Mouse (Mus musculus) brown adipose tissue, adult 24 weeks (tissue): ENCODE results near the gene Chid1. TPM values are rescaled to one million over a fixed set of nuclear protein-coding genes. Genes with fewer than 3 reads are reported as not detected.
A peak's percentile ranks its signal among the peaks of the same experiment; 100 is the strongest.

Experiments used
- H3K27ac ChIP-seq: fragments of 200-500 bp; replicated peaks from 2 replicates; pipeline ENCODE4 v1.5.1; 2012; ENCODE audit warnings: low read depth, mild to moderate bottlenecking, low read length
- H3K4me1 ChIP-seq: fragments of 200-500 bp; 2 replicates; pipeline ENCODE4 v1.6.1; 2012; ENCODE audit warnings: low read length, mixed read lengths; ENCODE audit not compliant: control insufficient read depth, insufficient read depth, insufficient read length
- H3K4me3 ChIP-seq: fragments of 200-500 bp; 2 replicates; pipeline ENCODE4 v1.5.1; 2012; ENCODE audit warnings: low read depth, mild to moderate bottlenecking, low read length, moderate library complexity; ENCODE audit not compliant: insufficient read depth
- polyA plus RNA-seq: library from polyadenylated mRNA; stranded (reverse); fragments of >200 nt; gene quantifications from 2 replicates; pipeline ENCODE4 v1.2.4, GENCODE M21; 2012; ENCODE audit not compliant: missing spikeins, insufficient read depth, insufficient read length

Gene Chid1
- 13.4 and 19.8 TPM in 2 replicates for polyA plus RNA-seq

DNA sequence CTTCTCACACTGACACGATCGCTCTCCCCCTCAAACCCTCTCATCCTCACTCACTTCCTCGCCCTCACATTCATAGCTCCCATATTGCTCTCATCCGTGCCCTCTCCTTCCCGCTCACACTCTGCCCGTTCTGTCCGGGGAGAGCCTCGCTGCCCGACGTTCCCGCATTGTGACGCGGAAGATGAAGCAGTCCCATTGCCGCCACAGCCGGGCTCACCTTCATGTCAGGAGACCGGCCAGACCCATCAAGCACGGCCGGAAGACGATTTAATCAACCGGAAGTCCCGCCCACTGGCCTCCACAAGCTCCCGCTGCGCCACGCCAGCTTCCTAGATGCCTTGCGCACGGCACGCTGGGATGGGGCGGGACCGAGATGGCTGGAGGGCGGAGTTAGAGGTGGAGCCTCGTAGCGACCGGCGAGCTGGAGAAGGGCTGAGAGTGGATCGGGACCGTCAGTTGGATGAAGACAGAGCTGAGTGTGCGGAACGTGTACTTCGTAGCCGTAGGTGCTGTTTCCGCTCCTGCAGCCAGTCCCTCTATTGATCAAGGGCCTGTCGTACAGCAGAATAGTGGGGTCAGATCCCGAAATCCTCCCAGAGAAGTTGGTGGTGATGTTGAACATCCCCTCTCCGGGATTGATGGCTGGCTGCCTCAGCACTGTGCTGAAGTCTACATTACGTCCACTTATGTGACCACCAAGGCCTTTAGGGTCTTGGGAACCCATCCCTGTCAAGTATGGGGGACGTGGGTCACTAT, at the start of gene Chid1:
TSS of gene Chid1 (minus strand) at position 302 of the 756 bp plus-strand sequence.
- Histone ChIP-seq H3K4me1 (peaks cover 7% of the 10 kb centered on the region; the same call in 1 of the 2 replicates), H3K4me3 (peak within 1 kb of the TSS; percentile 73), H3K27ac (peak within 1 kb of the TSS; percentile 86)

DNA sequence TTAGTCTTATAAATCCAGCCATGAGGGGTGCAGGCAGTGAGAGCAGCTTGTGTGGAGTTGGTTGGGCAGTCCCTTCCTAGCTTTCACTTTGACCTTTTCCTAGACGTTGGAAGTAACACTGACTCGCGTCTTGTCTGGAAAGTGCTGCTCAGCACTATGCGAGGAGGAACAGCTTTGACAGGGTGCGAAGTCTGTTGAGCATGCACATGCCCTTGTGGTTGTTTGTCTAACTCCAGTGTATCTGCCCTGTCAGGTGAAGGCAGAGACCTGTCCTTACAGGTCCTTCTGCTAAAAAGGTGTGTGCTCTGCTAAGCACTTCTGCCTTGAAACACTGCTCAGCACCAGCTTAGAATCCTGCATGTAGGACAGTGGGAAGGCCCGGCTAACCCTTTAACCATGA, 49.2 kb upstream of the Chid1 start:
- no peak overlapping the region for H3K27ac ChIP-seq
- H3K4me1 ChIP-seq: 0 out of 2 replicates have a peak, but pooled peaks cover 2% of the 10 kb centered on the region

DNA sequence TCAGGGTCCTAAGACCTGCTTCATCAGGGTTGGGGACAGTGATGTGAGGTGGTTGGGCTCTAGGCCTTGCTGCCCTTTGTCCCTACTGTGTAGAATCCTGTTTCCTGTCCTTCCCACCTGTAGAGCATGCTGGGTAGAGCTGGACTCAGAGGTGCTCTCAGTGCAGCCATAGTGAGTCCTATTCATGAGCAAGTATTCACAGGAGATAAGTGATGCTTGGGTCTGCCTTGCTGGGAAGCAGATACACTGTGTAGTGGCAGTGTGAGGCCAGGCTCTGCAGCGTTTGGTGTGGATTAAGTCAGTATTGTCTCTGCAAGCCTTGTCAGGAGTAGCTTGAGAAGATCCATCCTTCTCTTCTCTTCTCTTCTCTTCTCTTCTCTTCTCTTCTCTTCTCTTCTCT, 46.2 kb upstream of the Chid1 start:
- H3K4me1 ChIP-seq: peaks cover 5% of the 10 kb centered on the region
- no peak overlapping the region for H3K27ac ChIP-seq
- no peak overlapping the region for H3K4me3 ChIP-seq

More for the DNA sequence above, 49.2 kb upstream of the Chid1 start:
- no peak overlapping the region for H3K4me3 ChIP-seq

DNA sequence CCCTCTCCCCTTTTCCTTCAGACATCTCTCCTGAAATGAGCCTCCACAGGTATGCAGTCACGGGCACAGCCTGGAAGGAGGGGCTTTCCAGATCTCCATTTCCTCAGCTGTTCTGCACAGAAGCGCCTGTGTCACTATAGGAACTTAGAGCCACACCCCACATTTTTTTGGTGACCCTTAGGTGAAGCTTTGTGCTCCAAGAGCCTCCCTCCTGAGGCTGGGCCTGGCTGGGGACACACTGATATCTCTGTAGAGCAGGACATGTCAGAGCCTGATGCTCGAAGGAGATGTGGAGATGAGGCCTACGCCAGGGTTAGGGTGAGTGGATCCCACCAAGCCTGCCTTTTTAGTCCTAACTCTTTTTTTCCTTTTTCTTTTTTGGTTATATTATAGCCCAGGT, 45.6 kb upstream of the Chid1 start:
- peaks cover 5% of the 10 kb centered on the region for H3K4me1 ChIP-seq
- no peak overlapping the region for H3K27ac ChIP-seq
- no peak overlapping the region for H3K4me3 ChIP-seq

DNA sequence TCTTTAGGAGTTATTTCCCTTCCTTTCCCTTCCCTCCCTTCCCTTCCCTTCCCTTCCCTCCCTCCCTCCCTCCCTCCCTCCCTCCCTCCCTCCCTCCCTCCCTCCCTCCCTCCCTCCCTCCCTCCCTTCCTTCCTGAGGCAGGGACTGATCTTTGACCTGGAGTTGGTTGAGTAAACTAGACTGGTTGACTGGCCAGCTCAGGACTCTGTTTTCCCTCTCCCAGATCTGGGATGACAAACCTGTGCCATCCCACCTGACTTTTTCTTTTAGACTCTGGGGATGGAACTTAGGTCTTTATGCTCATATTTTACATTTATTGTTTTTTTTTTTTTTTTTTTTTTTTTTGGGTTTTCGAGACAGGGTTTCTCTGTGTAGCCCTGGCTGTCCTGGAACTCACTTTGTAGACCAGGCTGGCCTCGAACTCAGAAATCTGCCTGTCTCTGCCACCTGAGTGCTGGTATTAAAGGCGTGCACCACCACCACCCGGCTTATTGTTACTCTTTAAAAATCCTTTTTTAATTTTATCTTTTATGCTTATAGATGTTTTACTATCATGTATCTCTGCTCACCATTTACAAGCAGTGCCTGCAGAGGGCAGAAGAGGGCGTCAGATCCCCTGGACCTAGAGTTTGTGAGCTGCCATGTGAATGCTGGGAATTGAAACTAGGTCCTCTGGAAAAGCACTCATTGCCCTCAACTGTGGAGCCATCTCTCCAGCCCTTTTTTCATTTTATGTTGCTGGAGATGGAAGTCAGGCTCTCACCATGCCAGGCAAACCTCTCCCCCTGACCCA, 44.6 kb upstream of the Chid1 start:
- no peak overlapping the region for H3K4me3 ChIP-seq
- H3K27ac ChIP-seq: no peak overlapping the region

DNA sequence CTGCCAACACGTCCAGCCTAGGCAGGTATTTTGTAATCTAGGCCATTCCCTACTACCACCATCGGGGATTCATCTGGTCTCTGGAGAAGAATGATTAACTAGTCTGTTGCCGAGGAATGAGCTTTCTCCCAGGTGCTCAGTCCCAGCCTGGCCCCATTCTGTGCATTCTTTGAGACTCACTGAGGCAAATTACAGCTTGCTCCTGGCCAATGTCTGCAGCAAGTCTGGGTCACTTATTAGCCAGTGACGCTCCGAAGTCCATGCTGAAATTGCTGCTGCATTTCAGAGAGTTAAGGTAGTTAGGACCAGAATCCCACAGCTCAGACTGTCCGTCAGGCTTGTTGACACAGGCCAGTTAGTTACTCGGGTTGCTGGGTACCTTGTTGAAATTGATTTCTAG, 41.7 kb upstream of the Chid1 start:
- Histone ChIP-seq H3K4me3 (no peak overlapping the region), H3K4me1 (peaks cover 20% of the 10 kb centered on the region), H3K27ac (no peak overlapping the region)

More for the DNA sequence above, 44.6 kb upstream of the Chid1 start:
- peaks cover 5% of the 10 kb centered on the region for H3K4me1 ChIP-seq

DNA sequence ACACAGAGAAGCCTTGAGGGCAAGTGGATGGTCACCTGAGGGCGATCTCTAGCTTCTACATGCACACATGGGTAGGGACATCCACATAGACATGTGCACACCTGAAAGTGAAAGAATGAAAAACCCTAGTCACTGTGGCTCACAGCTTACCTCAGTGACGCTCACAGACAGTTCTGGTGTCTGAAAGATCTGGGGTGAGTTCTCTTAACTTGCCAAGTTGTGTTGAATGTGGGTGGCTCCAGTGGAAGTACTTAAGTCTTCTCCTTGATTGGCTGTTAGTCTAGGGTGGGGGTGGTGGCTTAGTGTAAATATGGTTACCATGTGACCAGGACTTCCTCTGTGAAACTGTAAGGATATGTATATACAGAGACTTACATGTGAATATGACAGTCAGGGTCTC, 39.3 kb upstream of the Chid1 start:
- H3K27ac ChIP-seq: no peak overlapping the region
- peaks cover 25% of the 10 kb centered on the region for H3K4me1 ChIP-seq
- no peak overlapping the region for H3K4me3 ChIP-seq

DNA sequence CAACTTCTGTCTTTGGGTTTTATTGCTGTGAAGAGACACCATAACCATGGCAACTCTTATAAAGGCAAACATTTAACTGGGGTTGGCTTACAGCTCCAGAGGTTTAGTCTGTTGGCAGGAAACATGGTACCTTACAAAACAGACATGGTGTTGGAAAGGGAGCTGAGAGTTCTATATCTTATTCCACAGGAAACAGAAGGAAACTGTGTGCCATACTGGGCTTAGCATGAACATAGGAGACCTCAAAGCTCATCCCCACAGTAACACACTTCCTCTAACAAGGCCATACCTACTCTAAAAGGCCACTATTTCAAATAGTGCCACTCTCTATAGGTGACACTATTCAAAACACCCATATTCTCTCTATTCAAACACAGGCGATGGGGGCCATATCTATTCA, 38.9 kb upstream of the Chid1 start:
- Histone ChIP-seq H3K4me1 (peaks cover 26% of the 10 kb centered on the region), H3K4me3 (no peak overlapping the region), H3K27ac (no peak overlapping the region)

DNA sequence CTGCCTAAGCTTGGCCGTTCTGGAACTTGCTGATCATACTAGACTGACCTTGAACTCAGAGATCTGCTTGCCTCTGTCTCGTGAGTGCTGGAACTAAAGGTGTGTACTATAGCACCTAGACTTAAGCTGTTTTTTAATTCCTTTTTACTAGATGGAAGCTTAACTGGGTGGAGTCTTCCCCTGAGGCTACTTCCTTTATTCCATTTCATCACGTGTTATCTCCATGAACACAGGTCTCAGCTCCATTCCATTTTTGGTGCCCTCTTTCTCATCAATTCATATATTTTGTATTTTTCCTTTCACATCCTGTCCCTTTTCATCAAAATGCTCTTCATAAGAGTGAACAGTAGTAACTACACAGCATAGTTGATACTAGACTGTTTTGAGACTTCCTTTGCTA, 38.1 kb upstream of the Chid1 start:
- Histone ChIP-seq H3K4me3 (no peak overlapping the region), H3K27ac (no peak overlapping the region), H3K4me1 (peaks cover 24% of the 10 kb centered on the region)

DNA sequence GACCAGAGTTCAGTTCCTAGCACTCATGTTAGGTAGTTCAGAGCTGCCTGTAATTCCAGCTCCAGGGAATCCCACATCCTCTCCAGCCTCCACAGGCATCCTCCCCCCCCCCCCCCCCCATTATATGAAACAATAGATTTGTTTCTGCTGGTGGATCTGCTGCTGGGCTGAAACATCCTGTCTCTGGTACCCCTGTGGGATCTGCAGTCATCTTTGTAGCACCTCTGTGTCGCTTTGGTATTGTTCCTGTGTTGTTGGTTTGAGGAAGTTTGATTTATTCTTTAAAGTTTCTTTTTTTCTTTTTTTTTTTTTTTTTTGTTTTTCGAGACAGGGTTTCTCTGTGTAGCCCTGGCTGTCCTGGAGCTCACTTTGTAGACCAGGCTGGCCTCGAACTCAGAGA, 35.8 kb upstream of the Chid1 start:
- Histone ChIP-seq H3K4me1 (peaks cover 26% of the 10 kb centered on the region), H3K4me3 (no peak overlapping the region), H3K27ac (no peak overlapping the region)

DNA sequence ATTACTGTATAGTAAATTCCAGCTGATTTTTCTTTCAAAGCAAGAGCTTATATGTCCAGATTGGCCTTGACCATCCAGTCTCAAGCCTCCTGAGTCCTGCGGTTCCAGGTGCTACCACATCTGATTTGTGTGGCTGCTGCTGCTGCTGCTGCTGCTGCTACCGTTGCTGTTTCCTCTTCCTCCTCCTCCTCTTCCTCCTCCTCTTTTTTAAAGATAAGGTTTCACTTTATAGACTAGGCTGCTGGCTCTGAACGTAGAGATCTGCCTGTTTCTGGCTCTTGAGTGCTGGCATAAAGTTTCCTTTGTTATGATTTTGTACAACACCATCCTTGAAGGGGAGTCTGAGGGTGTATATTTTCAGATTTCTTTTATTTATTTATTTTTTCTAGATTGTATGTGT, 34.4 kb upstream of the Chid1 start:
- Histone ChIP-seq H3K4me1 (peaks cover 29% of the 10 kb centered on the region), H3K4me3 (no peak overlapping the region), H3K27ac (no peak overlapping the region)

DNA sequence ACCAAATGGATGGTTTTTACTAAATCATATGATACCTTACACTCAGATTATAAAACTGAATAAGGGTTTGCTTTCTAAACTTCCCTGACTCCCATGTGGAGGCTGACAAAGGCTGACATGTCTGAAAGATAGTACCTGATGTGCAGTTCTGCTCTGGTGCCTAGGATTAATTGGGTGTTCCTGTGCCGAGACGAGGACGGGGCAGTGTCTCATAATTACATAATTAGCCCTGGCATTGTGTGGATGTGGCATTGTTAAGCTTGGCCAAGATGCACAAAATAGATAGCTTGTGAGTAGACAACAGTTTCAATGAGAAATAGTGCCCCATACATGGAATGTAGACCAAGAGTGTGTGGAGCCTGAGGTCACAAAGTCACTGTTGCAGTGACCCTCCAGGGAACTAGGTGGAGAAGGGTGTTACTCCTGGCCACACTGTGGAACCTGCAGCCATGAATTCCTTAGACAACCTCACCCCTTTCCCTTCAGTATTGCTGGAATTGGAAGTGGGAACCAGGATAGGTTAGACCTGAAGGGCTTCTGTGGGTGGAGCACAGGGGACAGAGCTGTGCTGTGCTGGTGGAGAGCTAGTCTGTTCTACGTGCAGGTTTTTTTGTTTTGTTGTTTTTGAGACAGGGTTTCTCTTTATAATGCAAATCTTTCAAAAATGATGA, 31.1 kb upstream of the Chid1 start:
- Histone ChIP-seq H3K27ac (no peak overlapping the region), H3K4me1 (peaks cover 9% of the 10 kb centered on the region), H3K4me3 (no peak overlapping the region)

DNA sequence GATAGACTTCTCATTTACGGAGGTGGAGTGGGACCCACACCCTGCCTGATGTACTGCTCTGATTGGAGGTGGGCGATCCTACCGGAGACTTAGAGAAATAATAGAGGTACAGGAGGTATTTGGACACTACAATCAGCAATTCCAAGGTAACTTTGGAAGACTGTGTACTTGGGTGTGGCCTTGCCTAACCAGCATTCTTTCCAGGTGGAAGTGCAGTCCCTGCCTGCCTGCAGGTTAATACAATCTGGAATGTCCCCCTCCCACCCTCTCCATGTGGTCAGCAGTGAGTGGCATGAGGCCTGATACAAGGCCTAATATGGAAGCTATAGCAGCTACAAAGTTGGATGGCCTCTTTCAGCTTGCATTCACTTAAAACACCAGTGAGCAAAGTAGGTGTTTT, 30.3 kb upstream of the Chid1 start:
- no peak overlapping the region for H3K27ac ChIP-seq
- H3K4me3 ChIP-seq: no peak overlapping the region
- H3K4me1 ChIP-seq: peaks cover 14% of the 10 kb centered on the region

DNA sequence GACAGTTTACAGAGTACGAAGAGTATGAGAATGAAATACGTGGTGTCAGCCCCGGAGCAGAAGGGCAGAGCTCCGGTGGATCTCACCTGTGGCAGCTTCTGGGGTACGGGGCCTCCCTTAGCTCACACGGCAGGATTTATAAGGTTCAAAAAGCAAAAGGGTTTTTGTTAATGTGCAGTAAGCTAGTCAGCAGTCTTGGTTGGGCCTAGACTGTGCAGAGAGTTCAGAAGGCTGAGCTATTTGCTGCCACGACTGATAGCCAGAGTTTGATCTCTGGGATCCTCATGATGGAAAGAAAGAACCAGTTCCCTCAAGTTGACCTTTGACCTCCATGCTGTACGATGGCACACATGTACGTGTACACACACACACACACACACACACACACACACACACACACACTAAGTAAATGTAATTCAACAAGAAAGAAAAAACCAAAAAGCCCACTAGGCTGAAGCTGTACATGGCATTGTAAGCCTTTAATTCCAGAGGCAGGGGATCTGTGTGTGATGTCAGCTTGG, 29.7 kb upstream of the Chid1 start:
- H3K4me1 ChIP-seq: peaks cover 19% of the 10 kb centered on the region
- H3K27ac ChIP-seq: no peak overlapping the region; the same call in 1 of the 2 replicates
- H3K4me3 ChIP-seq: no peak overlapping the region

DNA sequence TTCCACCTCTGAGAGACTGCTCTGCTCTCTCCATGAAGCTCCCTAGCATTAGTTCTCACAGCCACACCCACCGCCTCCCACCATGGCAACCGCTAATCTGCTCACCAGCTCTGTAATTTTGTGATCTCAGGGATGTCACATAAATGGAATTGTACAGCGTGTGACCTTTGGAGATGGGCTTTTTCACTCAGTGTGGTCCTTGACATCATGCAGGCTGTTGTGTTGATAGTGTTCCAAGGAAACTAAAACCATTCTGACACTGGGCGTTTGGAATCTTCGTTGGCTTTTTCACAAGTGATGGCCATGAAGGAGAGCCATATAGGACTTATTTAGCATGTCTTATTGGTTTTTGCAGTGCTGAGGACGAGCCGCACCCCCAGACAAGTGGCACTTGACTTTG, 26.9 kb upstream of the Chid1 start:
- Histone ChIP-seq H3K4me3 (no peak overlapping the region), H3K4me1 (peaks cover 18% of the 10 kb centered on the region), H3K27ac (no peak overlapping the region)
